Mouse (Mus musculus): Measurements from ENCODE around the gene Il4i1.
"Not testable (repeated sequence)": the region's sequence is repeated elsewhere in the genome, so short reads cannot be mapped to it uniquely, and the experiment has no call there.

DNA sequence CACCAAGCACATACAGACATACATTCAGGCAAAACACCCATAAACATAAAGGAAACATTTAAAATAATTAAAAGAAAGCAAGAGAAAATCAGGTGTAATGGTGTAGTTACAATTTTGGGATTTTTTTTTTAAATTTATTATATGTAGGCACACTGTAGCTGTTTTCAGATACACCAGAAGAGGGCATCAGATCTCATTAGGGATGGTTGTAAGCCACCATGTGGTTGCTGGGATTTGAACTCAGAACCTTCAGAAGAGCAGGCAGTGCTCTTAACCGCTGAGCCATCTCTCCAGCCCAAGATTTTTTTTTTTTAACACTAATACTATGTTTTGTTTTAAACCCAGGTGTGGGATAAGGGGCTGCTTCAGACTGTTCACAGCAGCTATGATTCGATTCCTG lies 55.6 kb downstream of the Il4i1 start:
- not testable (repeated sequence) for TF ChIP-seq POLR2A (IDR thresholded peaks at IDR 0.05; ENCODE audit: control insufficient read depth, extremely low read depth, insufficient read depth, low read length, poor library complexity); CTCF (IDR thresholded peaks at IDR 0.05; ENCODE audit: borderline replicate concordance, control insufficient read depth, extremely low read depth, insufficient read depth, low read length, poor library complexity)
